Mouse (Mus musculus) spleen, adult 2 months (tissue): ENCODE data around the gene Plekhb2. TPM values are rescaled to one million over a fixed set of nuclear protein-coding genes. Genes with fewer than 3 reads are reported as not detected.

Experiments used
- DNase-seq, 2 experiments: peaks; one replicate each; pipeline versions ENCODE4 v3.0.0 to v3.0.0-alpha.2; 2012 to 2021; ENCODE audit warnings: low spot score in 2 of 2, low read depth in 1 of 2
- H3K27ac ChIP-seq: fragments of 200-500 bp; 2 replicates; pipeline ENCODE4 v1.5.1; 2012; ENCODE audit warnings: low read length, inconsistent platforms; ENCODE audit not compliant: insufficient read depth
- H3K27me3 ChIP-seq: fragments of 200-500 bp; 2 replicates; pipeline ENCODE4 v1.6.1; 2012; ENCODE audit warnings: mild to moderate bottlenecking, moderate library complexity, low read length, inconsistent platforms; ENCODE audit not compliant: control insufficient read depth, insufficient read depth
- H3K36me3 ChIP-seq: fragments of 200-500 bp; 2 replicates; pipeline ENCODE4 v1.6.1; 2012; ENCODE audit warnings: mild to moderate bottlenecking, low read length, inconsistent platforms; ENCODE audit not compliant: control insufficient read depth, insufficient read depth
- H3K4me1 ChIP-seq: fragments of 200-500 bp; 2 replicates; pipeline ENCODE4 v1.6.1; 2011; ENCODE audit warnings: inconsistent platforms; ENCODE audit not compliant: control insufficient read depth, insufficient read depth, insufficient read length
- H3K4me3 ChIP-seq: fragments of 200-500 bp; 2 replicates; pipeline ENCODE4 v1.5.1; 2011; ENCODE audit warnings: mild to moderate bottlenecking, inconsistent platforms; ENCODE audit not compliant: insufficient read depth, insufficient read length; ENCODE audit errors: extremely low read depth
- CTCF ChIP-seq: fragments of 200-500 bp; IDR thresholded peaks from 2 replicates; pipeline ENCODE4 v1.5.1; 2011; ENCODE audit warnings: mild to moderate bottlenecking, inconsistent platforms; ENCODE audit not compliant: insufficient read depth, insufficient read length, insufficient replicate concordance; ENCODE audit errors: extremely low read depth
- POLR2A ChIP-seq: fragments of 200-500 bp; IDR thresholded peaks from 2 replicates; pipeline ENCODE4 v1.6.1; 2011; ENCODE audit warnings: low read depth, low read length, inconsistent platforms
- WGBS: fragments of 180-500 bp; shearing (Covaris S2); methylation state at CpG from one replicate; pipeline ENCODE4 v1.1.7; 2018; 5-methylcytosine and 5-hydroxymethylcytosine counted together
- polyA plus RNA-seq: library from polyadenylated mRNA; depleted of rRNA; stranded (reverse); fragments of >200 nt; gene quantifications from 2 replicates; pipeline ENCODE4 v1.2.3, GENCODE M21; 2012

Plekhb2 gene
- polyA plus RNA-seq, 1 experiment, result 27.1 TPM

DNA sequence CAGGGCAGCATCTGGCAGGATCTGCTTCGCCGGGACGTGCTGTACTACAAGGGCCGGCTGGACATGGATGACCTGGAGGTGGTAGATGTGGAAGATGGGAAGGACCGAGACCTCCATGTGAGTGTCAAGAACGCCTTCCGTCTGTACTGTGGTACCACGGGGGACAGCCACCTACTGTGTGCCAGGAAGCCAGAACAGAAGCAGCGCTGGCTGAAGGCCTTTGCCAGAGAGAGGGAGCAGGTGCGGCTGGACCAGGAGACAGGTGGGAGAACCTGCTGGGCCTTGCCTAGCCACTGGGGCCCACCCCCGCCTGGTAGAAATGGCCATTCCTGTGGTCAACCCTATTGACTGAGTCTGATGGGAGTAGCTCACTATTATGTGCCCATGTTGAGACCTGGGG is 39.5 kb upstream of the Plekhb2 start:
- DNase-seq, result no peak
- TF ChIP-seq CTCF (no peak), POLR2A (no peak)
- no peak overlapping the region for H3K27ac ChIP-seq
- H3K4me3 ChIP-seq, result no peak overlapping the region
- no peaks in the 10 kb centered on the region for H3K27me3 ChIP-seq
- peaks cover 23% of the 10 kb centered on the region for H3K36me3 ChIP-seq
- WGBS, result 94% methylated on average over 11 of the region's 11 CpGs
- H3K4me1 ChIP-seq, result no peaks in the 10 kb centered on the region

DNA sequence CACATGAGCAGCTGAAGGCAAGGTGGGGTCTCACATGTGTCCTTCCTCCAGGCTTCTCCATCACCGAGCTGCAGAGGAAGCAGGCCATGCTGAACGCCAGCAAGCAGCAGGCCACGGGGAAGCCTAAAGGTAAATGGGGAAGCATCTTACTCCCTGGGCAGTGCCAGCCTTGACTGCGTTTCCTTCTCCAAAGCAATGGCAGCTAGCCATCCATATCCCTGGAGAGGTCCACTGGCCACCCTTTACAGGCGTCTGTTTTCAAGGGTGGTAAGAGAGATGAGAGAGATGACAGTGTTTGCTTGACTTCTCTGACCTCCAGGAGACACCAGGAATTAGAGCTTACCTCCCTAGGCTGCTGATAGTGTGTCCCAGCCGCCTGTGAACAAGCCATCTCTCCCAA is 38.7 kb upstream of the Plekhb2 start:
- 69% methylated on average over 6 of the region's 6 CpGs for WGBS
- Histone ChIP-seq H3K27ac (no peak overlapping the region), H3K4me3 (no peak overlapping the region), H3K4me1 (no peaks in the 10 kb centered on the region), H3K27me3 (no peaks in the 10 kb centered on the region), H3K36me3 (peaks cover 27% of the 10 kb centered on the region)
- no peak for DNase-seq
- TF ChIP-seq CTCF (no peak), POLR2A (no peak)

- peaks cover 29% of the 10 kb centered on the region for H3K36me3 ChIP-seq
- WGBS, result 95% methylated on average over 6 of the region's 6 CpGs
Measured at GRCm38 (mm10) chr1:34811581-34811980, 38.2 kb upstream of the Plekhb2 start.

GRCm38 (mm10) chr1:34812407-34813247 is 37.1 kb upstream of the Plekhb2 start:
- DNase-seq, result no peak
- Histone ChIP-seq H3K27ac (no peak overlapping the region), H3K27me3 (no peaks in the 10 kb centered on the region), H3K36me3 (peaks cover 39% of the 10 kb centered on the region), H3K4me3 (no peak overlapping the region), H3K4me1 (no peaks in the 10 kb centered on the region)
- TF ChIP-seq CTCF, result no peak
- WGBS, result 95% methylated on average over 13 of the region's 13 CpGs

More at GRCm38 (mm10) chr1:34811581-34811980, 38.2 kb upstream of the Plekhb2 start:
- TF ChIP-seq CTCF (no peak), POLR2A (no peak)
- no peak for DNase-seq
- Histone ChIP-seq H3K4me3 (no peak overlapping the region), H3K27ac (no peak overlapping the region), H3K4me1 (no peaks in the 10 kb centered on the region), H3K27me3 (no peaks in the 10 kb centered on the region)

GRCm38 (mm10) chr1:34815843-34816242 is 33.9 kb upstream of the Plekhb2 start:
- H3K4me1 ChIP-seq, result no peaks in the 10 kb centered on the region
- no peak for DNase-seq
- H3K27ac ChIP-seq, result no peak overlapping the region
- TF ChIP-seq POLR2A (no peak), CTCF (no peak)
- no peaks in the 10 kb centered on the region for H3K27me3 ChIP-seq
- 91% methylated on average over 6 of the region's 6 CpGs for WGBS
- H3K4me3 ChIP-seq, result no peak overlapping the region
- H3K36me3 ChIP-seq, result peaks cover 46% of the 10 kb centered on the region

DNA sequence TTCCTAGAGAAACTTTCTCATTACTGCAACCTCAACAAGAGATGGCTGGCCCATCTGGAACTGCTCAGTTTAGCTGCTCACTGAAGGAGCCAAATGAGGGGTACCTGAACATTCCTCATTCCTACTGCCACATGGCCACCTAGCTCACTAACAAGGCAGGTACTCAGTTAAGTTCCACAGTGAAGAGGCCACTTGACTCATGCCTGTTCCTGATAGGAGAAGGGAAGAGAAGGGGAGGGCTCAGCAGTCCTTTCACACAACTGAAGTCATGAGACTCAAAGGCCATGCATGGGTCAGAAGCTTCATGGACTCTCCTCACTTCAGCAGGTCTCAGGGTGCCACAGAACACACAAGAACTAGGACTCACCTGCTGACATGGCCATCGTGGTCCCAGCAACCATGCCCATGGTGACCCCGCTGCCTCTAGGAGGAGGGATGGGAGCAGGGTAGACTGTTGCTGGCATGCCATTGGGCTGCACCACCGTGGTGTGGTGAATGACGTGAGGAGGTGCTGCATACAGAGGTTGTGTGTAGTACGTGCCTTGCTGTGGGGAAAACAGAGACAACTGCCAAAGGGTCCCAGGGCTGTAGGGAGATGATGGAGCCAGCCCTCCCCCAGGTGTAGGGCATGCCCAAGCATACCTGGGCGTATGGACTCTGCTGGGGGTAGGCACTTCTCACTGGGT is 30.4 kb upstream of the Plekhb2 start:
- DNase-seq, result no peak
- 97% methylated on average over 6 of the region's 6 CpGs for WGBS
- Histone ChIP-seq H3K4me1 (no peaks in the 10 kb centered on the region), H3K4me3 (no peak overlapping the region), H3K27me3 (no peaks in the 10 kb centered on the region), H3K36me3 (peaks cover 37% of the 10 kb centered on the region), H3K27ac (no peak overlapping the region)
- no peak for TF ChIP-seq POLR2A
- TF ChIP-seq CTCF, result no peak

- no peak overlapping the region for H3K27ac ChIP-seq
- no peak overlapping the region for H3K4me3 ChIP-seq
- DNase-seq, result no peak
- H3K36me3 ChIP-seq, result peaks cover 33% of the 10 kb centered on the region
- TF ChIP-seq CTCF (no peak), POLR2A (no peak)
- 91% methylated on average over 2 of the region's 2 CpGs for WGBS
- H3K27me3 ChIP-seq, result no peaks in the 10 kb centered on the region
- H3K4me1 ChIP-seq, result no peaks in the 10 kb centered on the region
Measured at GRCm38 (mm10) chr1:34821411-34821810, 28.4 kb upstream of the Plekhb2 start.
